Mouse (Mus musculus): ENCODE measurements around the gene Ndufa12.

The Ndufa12 gene

GRCm38 (mm10) chr10:94198482-94199405 lies at the start of gene Ndufa12:
TSS of gene Ndufa12 (plus strand) at chr10:94198720.
- DNase-seq, result peak; percentile 95 to 97

GRCm38 (mm10) chr10:94151488-94151887 lies 47.0 kb upstream of the Ndufa12 start:
- no peak for DNase-seq

GRCm38 (mm10) chr10:94153841-94154240 lies 44.7 kb upstream of the Ndufa12 start:
- DNase-seq, result no peak

- no peak for DNase-seq
These were observed 39.6 kb upstream of the Ndufa12 start for GRCm38 (mm10) chr10:94158962-94159361.

- no peak for DNase-seq
These were observed 39.1 kb upstream of the Ndufa12 start for GRCm38 (mm10) chr10:94159406-94159805.

- no peak for DNase-seq
These were observed 37.3 kb upstream of the Ndufa12 start for GRCm38 (mm10) chr10:94161051-94161765.

GRCm38 (mm10) chr10:94162031-94162430 lies 36.5 kb upstream of the Ndufa12 start:
- DNase-seq, result no peak

GRCm38 (mm10) chr10:94164104-94164845 lies 34.2 kb upstream of the Ndufa12 start:
- DNase-seq, result no peak

GRCm38 (mm10) chr10:94165426-94165825 lies 33.1 kb upstream of the Ndufa12 start:
- DNase-seq, result no peak

GRCm38 (mm10) chr10:94167051-94167750 lies 31.3 kb upstream of the Ndufa12 start:
- no peak for DNase-seq

- DNase-seq, result peak in 1 of 2 experiments; percentile 41
These were observed 26.9 kb upstream of the Ndufa12 start for GRCm38 (mm10) chr10:94171440-94172130.

- no peak for DNase-seq
These were observed 26.4 kb upstream of the Ndufa12 start for GRCm38 (mm10) chr10:94172137-94172536.

- DNase-seq, result no peak
These were observed 25.8 kb upstream of the Ndufa12 start for GRCm38 (mm10) chr10:94172706-94173105.

- DNase-seq, result peak in 1 of 2 experiments; percentile 17
These were observed 23.9 kb upstream of the Ndufa12 start for GRCm38 (mm10) chr10:94174652-94175051.

- no peak for DNase-seq
These were observed 15.3 kb upstream of the Ndufa12 start for GRCm38 (mm10) chr10:94183199-94183598.

GRCm38 (mm10) chr10:94204973-94205372 lies 6.5 kb downstream of the Ndufa12 start:
- DNase-seq, result no peak

- DNase-seq, result no peak
These were observed 12.4 kb downstream of the Ndufa12 start for GRCm38 (mm10) chr10:94210718-94211618.

GRCm38 (mm10) chr10:94211725-94212124 lies 13.2 kb downstream of the Ndufa12 start:
- no peak for DNase-seq

- no peak for DNase-seq
These were observed 26.7 kb downstream of the Ndufa12 start for GRCm38 (mm10) chr10:94225026-94225750.
